Mouse (Mus musculus) neural tube, embryonic 14.5 days (tissue): Measurements from ENCODE around the gene Cpne5. TPM values are rescaled to one million over a fixed set of nuclear protein-coding genes. Genes with fewer than 3 reads are reported as not detected.

Experiments
- ATAC-seq: fragments of 200-750 bp; cut with Nextera tagmentation; 2 replicates; pipeline ENCODE4 v1.8.0; 2017; ENCODE audit warnings: low read depth, mild to moderate bottlenecking, moderate TSS enrichment, moderate library complexity
- H3K27ac ChIP-seq: fragments of 300-500 bp; sonication (generic); 2 replicates; pipeline ENCODE4 v1.5.1; 2014; ENCODE audit warnings: low read depth, mild to moderate bottlenecking, control low read depth, low read length, moderate library complexity, mixed read lengths
- H3K27me3 ChIP-seq: fragments of 300-500 bp; sonication (generic); 2 replicates; pipeline ENCODE4 v1.6.1; 2014; ENCODE audit warnings: low read length; ENCODE audit not compliant: control insufficient read depth, insufficient read depth
- H3K36me3 ChIP-seq: fragments of 300-500 bp; sonication (generic); 2 replicates; pipeline ENCODE4 v1.6.1; 2014; ENCODE audit warnings: low read length, mixed read lengths; ENCODE audit not compliant: control insufficient read depth, insufficient read depth
- H3K4me1 ChIP-seq: fragments of 300-500 bp; sonication (generic); 2 replicates; pipeline ENCODE4 v1.6.1; 2014; ENCODE audit warnings: low read length; ENCODE audit not compliant: control insufficient read depth, insufficient read depth
- H3K4me2 ChIP-seq: fragments of 300-500 bp; sonication (generic); 2 replicates; pipeline ENCODE4 v1.6.1; 2014; ENCODE audit warnings: mild to moderate bottlenecking, low read depth, low read length, control low read depth
- H3K4me3 ChIP-seq: fragments of 300-500 bp; sonication (generic); 2 replicates; pipeline ENCODE4 v1.5.1; 2014; ENCODE audit warnings: low read depth, low read length, control low read depth, mixed read lengths
- H3K9ac ChIP-seq: fragments of 300-500 bp; sonication (generic); replicated peaks from 2 replicates; pipeline ENCODE4 v1.6.1; 2014; ENCODE audit warnings: low read depth, mild to moderate bottlenecking, control low read depth, low read length, mixed read lengths
- H3K9me3 ChIP-seq: fragments of 300-500 bp; sonication (generic); 2 replicates; pipeline ENCODE4 v1.6.1; 2016; ENCODE audit warnings: low read length; ENCODE audit not compliant: control insufficient read depth
- WGBS: fragments of 180-500 bp; shearing (Covaris S2); extraction: QIAGEN DNeasy Blood & Tissue Kit; methylation state at CpG from one replicate; pipeline ENCODE4 v1.1.7; 2014; 5-methylcytosine and 5-hydroxymethylcytosine counted together
- polyA plus RNA-seq: library from polyadenylated mRNA; unstranded; fragments of >200 nt; fragmentation: Nextera tagmentation; extraction: Ambion mirVana; gene quantifications from 2 replicates; pipeline ENCODE4 v1.2.1, GENCODE M21; 2014

The Cpne5 gene
- polyA plus RNA-seq, 1 experiment from 2014 or later = 64.1 TPM

DNA sequence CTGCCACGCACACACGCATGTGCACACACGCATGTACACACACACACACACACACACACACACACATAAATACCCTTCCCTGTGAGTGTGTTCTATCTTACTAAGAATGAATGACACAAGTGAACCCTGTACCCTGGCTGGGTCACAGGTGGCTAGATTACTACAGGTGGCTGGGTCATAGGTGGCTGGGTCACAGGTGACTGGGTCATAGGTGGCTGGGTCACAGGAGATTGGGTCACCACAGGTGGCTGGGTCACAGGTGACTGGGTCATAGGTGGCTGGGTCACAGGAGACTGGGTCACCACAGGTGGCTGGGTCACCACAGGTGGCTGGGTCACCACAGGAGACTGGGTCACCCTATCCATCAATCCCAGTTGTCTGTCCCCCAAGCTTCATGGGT is 27.9 kb downstream of the Cpne5 start:
- H3K36me3 ChIP-seq = no peaks in the 10 kb centered on the region
- no peaks in the 10 kb centered on the region for H3K9me3 ChIP-seq
- WGBS = 98% methylated on average over 3 of the region's 3 CpGs
- no peaks in the 10 kb centered on the region for H3K27me3 ChIP-seq
- ATAC-seq = no peak
- H3K4me1 ChIP-seq = peaks cover 21% of the 10 kb centered on the region
- no peak overlapping the region for H3K27ac ChIP-seq
- no peak overlapping the region for H3K9ac ChIP-seq
- no peak overlapping the region for H3K4me3 ChIP-seq
- no peak overlapping the region for H3K4me2 ChIP-seq

DNA sequence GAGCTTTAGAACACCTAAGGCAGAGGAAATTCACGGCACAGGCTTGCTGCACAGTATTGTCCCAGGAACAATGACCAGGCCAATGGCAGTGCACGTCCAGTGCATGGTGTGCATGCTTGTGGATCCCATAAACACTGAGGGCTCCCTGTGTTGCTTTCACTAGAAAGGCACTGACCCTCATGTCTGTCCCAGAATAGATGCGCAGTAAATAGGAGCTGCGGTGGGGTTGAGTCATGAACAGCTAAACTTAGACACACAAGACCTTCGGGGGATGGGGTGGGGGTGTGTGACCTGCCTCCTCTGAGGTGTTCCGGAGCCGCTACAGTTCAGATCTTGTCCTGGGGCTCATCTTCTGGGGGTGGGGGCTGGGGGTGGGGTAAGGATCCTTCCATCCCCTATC is 31.9 kb downstream of the Cpne5 start:
- Histone ChIP-seq H3K4me3 (no peak overlapping the region), H3K9ac (no peak overlapping the region), H3K36me3 (no peaks in the 10 kb centered on the region), H3K4me1 (no peaks in the 10 kb centered on the region), H3K4me2 (no peak overlapping the region), H3K9me3 (no peaks in the 10 kb centered on the region), H3K27ac (no peak overlapping the region), H3K27me3 (no peaks in the 10 kb centered on the region)
- 80% methylated on average over 7 of the region's 7 CpGs for WGBS
- no peak for ATAC-seq

- ATAC-seq = no peak
- no peak overlapping the region for H3K9ac ChIP-seq
- no peak overlapping the region for H3K4me3 ChIP-seq
- 89% methylated on average over 6 of the region's 6 CpGs for WGBS
- no peak overlapping the region for H3K27ac ChIP-seq
- H3K4me1 ChIP-seq = no peaks in the 10 kb centered on the region
- no peaks in the 10 kb centered on the region for H3K27me3 ChIP-seq
- no peak overlapping the region for H3K4me2 ChIP-seq
- no peaks in the 10 kb centered on the region for H3K36me3 ChIP-seq
- H3K9me3 ChIP-seq = no peaks in the 10 kb centered on the region
Observed at GRCm38 (mm10) chr17:29202604-29203003, 35.4 kb downstream of the Cpne5 start.

- no peaks in the 10 kb centered on the region for H3K27me3 ChIP-seq
- ATAC-seq = no peak
- H3K4me2 ChIP-seq = no peak overlapping the region
- no peaks in the 10 kb centered on the region for H3K9me3 ChIP-seq
- H3K36me3 ChIP-seq = no peaks in the 10 kb centered on the region
- H3K4me3 ChIP-seq = no peak overlapping the region
- H3K27ac ChIP-seq = no peak overlapping the region
- 33% methylated on average over 6 of the region's 7 CpGs for WGBS
- H3K9ac ChIP-seq = no peak overlapping the region
- H3K4me1 ChIP-seq = no peaks in the 10 kb centered on the region
Observed at GRCm38 (mm10) chr17:29199821-29200220, 38.1 kb downstream of the Cpne5 start.

GRCm38 (mm10) chr17:29199151-29199800 is 38.7 kb downstream of the Cpne5 start:
- no peak for ATAC-seq

GRCm38 (mm10) chr17:29195579-29195978 is 42.4 kb downstream of the Cpne5 start:
- WGBS = 29% methylated on average over 4 of the region's 4 CpGs
- Histone ChIP-seq H3K4me1 (no peaks in the 10 kb centered on the region), H3K36me3 (no peaks in the 10 kb centered on the region), H3K4me2 (no peak overlapping the region), H3K9me3 (no peaks in the 10 kb centered on the region), H3K27me3 (no peaks in the 10 kb centered on the region), H3K27ac (no peak overlapping the region), H3K4me3 (no peak overlapping the region), H3K9ac (no peak overlapping the region)
- no peak for ATAC-seq

More at GRCm38 (mm10) chr17:29199151-29199800, 38.7 kb downstream of the Cpne5 start:
- Histone ChIP-seq H3K9me3 (no peaks in the 10 kb centered on the region), H3K9ac (no peak overlapping the region), H3K27me3 (no peaks in the 10 kb centered on the region), H3K4me3 (no peak overlapping the region), H3K4me1 (no peaks in the 10 kb centered on the region), H3K36me3 (no peaks in the 10 kb centered on the region), H3K4me2 (no peak overlapping the region), H3K27ac (no peak overlapping the region)
- 29% methylated on average over 9 of the region's 9 CpGs for WGBS

- no peak overlapping the region for H3K4me3 ChIP-seq
- H3K4me1 ChIP-seq = 0 out of 2 replicates have a peak, but pooled peaks cover 6% of the 10 kb centered on the region
- no peaks in the 10 kb centered on the region for H3K27me3 ChIP-seq
- WGBS = 9% methylated on average over 12 of the region's 12 CpGs
- peak; percentile 47 for ATAC-seq
- no peak overlapping the region for H3K27ac ChIP-seq
- no peaks in the 10 kb centered on the region for H3K9me3 ChIP-seq
- H3K9ac ChIP-seq = no peak overlapping the region
- no peaks in the 10 kb centered on the region for H3K36me3 ChIP-seq
- H3K4me2 ChIP-seq = 0 out of 2 replicates have a peak overlapping the region, but pooled peaks have one; percentile 6
Observed at GRCm38 (mm10) chr17:29188989-29189388, 49.0 kb downstream of the Cpne5 start.

DNA sequence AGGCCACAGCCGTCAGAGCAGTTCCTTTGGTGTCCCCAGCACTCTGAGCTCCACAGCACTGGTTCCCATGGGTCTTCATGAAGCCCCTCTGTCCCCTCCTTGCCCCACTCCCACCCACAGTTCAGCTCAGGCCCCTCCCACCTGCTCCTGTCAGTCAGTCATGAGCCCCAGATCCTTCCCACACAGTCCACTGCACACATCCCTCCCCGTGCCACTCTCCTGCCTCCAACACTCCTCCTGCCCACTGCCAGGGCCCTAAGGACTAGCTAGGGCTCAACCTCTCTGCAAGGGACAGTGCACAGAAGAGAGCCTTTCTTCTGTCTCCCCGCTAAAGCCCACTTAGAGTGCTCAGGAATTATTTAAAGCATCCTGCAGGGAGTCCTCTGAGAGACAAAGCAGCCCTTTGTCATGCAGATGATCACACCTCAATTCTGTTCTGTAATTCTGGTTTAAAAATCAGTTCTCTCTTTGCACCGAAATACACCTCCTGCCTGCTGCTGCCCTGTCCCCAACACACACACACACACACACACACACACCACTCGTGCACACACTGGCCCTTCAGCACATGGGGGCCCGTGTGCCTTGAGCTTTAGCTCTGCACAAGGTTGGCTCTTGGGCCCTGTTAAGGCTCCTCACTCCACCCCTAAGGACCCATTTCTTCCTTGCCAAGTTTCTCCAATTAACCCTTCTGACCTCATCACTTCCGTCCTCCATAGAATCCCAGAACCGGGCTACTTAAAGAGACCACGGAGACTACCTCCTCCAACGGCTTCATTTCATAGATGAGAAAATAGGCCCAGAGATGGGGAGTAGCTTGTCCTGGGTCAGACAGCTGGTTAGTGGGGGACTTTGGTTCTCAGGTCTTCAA is 50.7 kb downstream of the Cpne5 start:
- H3K9ac ChIP-seq = no peak overlapping the region
- H3K9me3 ChIP-seq = no peaks in the 10 kb centered on the region
- no peak overlapping the region for H3K4me2 ChIP-seq
- no peak for ATAC-seq
- H3K27ac ChIP-seq = peak overlapping the region; percentile 31; the same call in 1 of the 2 replicates
- H3K4me1 ChIP-seq = 0 out of 2 replicates have a peak, but pooled peaks cover 6% of the 10 kb centered on the region
- WGBS = 18% methylated on average over 10 of the region's 10 CpGs
- H3K4me3 ChIP-seq = no peak overlapping the region
- no peaks in the 10 kb centered on the region for H3K27me3 ChIP-seq
- H3K36me3 ChIP-seq = no peaks in the 10 kb centered on the region
